Mouse (Mus musculus) skeletal muscle tissue, adult 2 months (tissue): ENCODE measurements around the gene Tln2.
"Not testable (repeated sequence)": the region's sequence is repeated elsewhere in the genome, so short reads cannot be mapped to it uniquely, and the experiment has no call there.

Source experiments
- DNase-seq: peaks from one replicate; pipeline ENCODE4 v3.0.0-alpha.2; 2012; ENCODE audit warnings: low read depth, low spot score

Tln2 gene

GRCm38 (mm10) chr9:67361511-67361910 is 198.0 kb downstream of the Tln2 start:
- no peak for DNase-seq

- DNase-seq, result no peak
These were observed 205.1 kb downstream of the Tln2 start for GRCm38 (mm10) chr9:67354356-67354755.

- peak; percentile 4 for DNase-seq
These were observed 206.1 kb downstream of the Tln2 start for GRCm38 (mm10) chr9:67353365-67353764.

- no peak for DNase-seq
These were observed 210.5 kb downstream of the Tln2 start for GRCm38 (mm10) chr9:67348983-67349382.

GRCm38 (mm10) chr9:67347184-67347583 is 212.3 kb downstream of the Tln2 start:
- DNase-seq, result no peak

GRCm38 (mm10) chr9:67331281-67331680 is 228.2 kb downstream of the Tln2 start:
- DNase-seq, result no peak

- no peak for DNase-seq
These were observed 231.1 kb downstream of the Tln2 start for GRCm38 (mm10) chr9:67328451-67328850.

- no peak for DNase-seq
These were observed 237.6 kb downstream of the Tln2 start for GRCm38 (mm10) chr9:67321886-67322285.

- DNase-seq, result no peak
These were observed 244.1 kb downstream of the Tln2 start for GRCm38 (mm10) chr9:67315356-67315755.

GRCm38 (mm10) chr9:67304992-67305391 is 254.5 kb downstream of the Tln2 start:
- DNase-seq, result no peak

- no peak for DNase-seq
These were observed 255.5 kb downstream of the Tln2 start for GRCm38 (mm10) chr9:67303986-67304385.

GRCm38 (mm10) chr9:67303038-67303437 is 256.5 kb downstream of the Tln2 start:
- no peak for DNase-seq

- no peak for DNase-seq
These were observed 257.0 kb downstream of the Tln2 start for GRCm38 (mm10) chr9:67302386-67302989.

- DNase-seq, result no peak
These were observed 257.9 kb downstream of the Tln2 start for GRCm38 (mm10) chr9:67301571-67301970.

GRCm38 (mm10) chr9:67300769-67301168 is 258.7 kb downstream of the Tln2 start:
- no peak for DNase-seq

- DNase-seq, result no peak
These were observed 259.2 kb downstream of the Tln2 start for GRCm38 (mm10) chr9:67300346-67300745.

- no peak for DNase-seq
These were observed 260.3 kb downstream of the Tln2 start for GRCm38 (mm10) chr9:67299164-67299563.

GRCm38 (mm10) chr9:67297236-67297889 is 262.1 kb downstream of the Tln2 start:
- no peak for DNase-seq

GRCm38 (mm10) chr9:67287457-67287856 is 272.0 kb downstream of the Tln2 start:
- DNase-seq, result no peak

- no peak for DNase-seq
These were observed 272.7 kb downstream of the Tln2 start for GRCm38 (mm10) chr9:67286801-67287200.

GRCm38 (mm10) chr9:67285544-67285943 is 274.0 kb downstream of the Tln2 start:
- DNase-seq, result no peak

GRCm38 (mm10) chr9:67281812-67282211 is 277.7 kb downstream of the Tln2 start:
- DNase-seq, result no peak

- DNase-seq, result not testable (repeated sequence)
These were observed 279.2 kb downstream of the Tln2 start for GRCm38 (mm10) chr9:67280311-67280710.
